Mouse (Mus musculus) lung, embryonic 16.5 days (tissue): ENCODE data around the gene Ccl9. TPM values are rescaled to one million over a fixed set of nuclear protein-coding genes. Genes with fewer than 3 reads are reported as not detected.

Source experiments
- ATAC-seq: fragments of 200-750 bp; cut with Nextera tagmentation; 2 replicates; pipeline ENCODE4 v1.8.0; 2017; ENCODE audit warnings: low read depth, mild to moderate bottlenecking, moderate library complexity
- H3K27ac ChIP-seq: fragments of 300-500 bp; sonication (generic); 2 replicates; pipeline ENCODE4 v1.5.1; 2014; ENCODE audit warnings: mild to moderate bottlenecking, control low read depth, low read length
- H3K27me3 ChIP-seq: fragments of 300-500 bp; sonication (generic); 2 replicates; pipeline ENCODE4 v1.6.1; 2014; ENCODE audit warnings: low read depth, low read length, mixed read lengths; ENCODE audit not compliant: control insufficient read depth, insufficient read depth
- H3K36me3 ChIP-seq: fragments of 300-500 bp; sonication (generic); 2 replicates; pipeline ENCODE4 v1.6.1; 2014; ENCODE audit warnings: low read length; ENCODE audit not compliant: control insufficient read depth, insufficient read depth
- H3K4me1 ChIP-seq: fragments of 300-500 bp; sonication (generic); replicated peaks from 2 replicates; pipeline ENCODE4 v1.6.1; 2014; ENCODE audit warnings: low read length, mixed read lengths; ENCODE audit not compliant: control insufficient read depth, insufficient read depth
- H3K4me2 ChIP-seq: fragments of 300-500 bp; sonication (generic); 2 replicates; pipeline ENCODE4 v1.6.1; 2014; ENCODE audit warnings: low read depth, low read length, control low read depth
- H3K4me3 ChIP-seq: fragments of 300-500 bp; sonication (generic); 2 replicates; pipeline ENCODE4 v1.5.1; 2014; ENCODE audit warnings: mild to moderate bottlenecking, low read length, control low read depth
- H3K9ac ChIP-seq: fragments of 300-500 bp; sonication (generic); 2 replicates; pipeline ENCODE4 v1.6.1; 2014; ENCODE audit warnings: low read length, control low read depth
- H3K9me3 ChIP-seq: fragments of 300-500 bp; sonication (generic); 2 replicates; pipeline ENCODE4 v1.6.1; 2016; ENCODE audit warnings: low read length; ENCODE audit not compliant: control insufficient read depth
- WGBS: fragments of 180-500 bp; shearing (Covaris S2); extraction: QIAGEN DNeasy Blood & Tissue Kit; methylation state at CpG from one replicate; pipeline ENCODE4 v1.1.7; 2014; 5-methylcytosine and 5-hydroxymethylcytosine counted together
- polyA plus RNA-seq: library from polyadenylated mRNA; unstranded; fragments of >200 nt; fragmentation: Nextera tagmentation; extraction: Ambion mirVana; gene quantifications from 2 replicates; pipeline ENCODE4 v1.2.1, GENCODE M21; 2015

The Ccl9 gene
- polyA plus RNA-seq, 1 experiment from 2014 or later: 5.1 TPM

DNA sequence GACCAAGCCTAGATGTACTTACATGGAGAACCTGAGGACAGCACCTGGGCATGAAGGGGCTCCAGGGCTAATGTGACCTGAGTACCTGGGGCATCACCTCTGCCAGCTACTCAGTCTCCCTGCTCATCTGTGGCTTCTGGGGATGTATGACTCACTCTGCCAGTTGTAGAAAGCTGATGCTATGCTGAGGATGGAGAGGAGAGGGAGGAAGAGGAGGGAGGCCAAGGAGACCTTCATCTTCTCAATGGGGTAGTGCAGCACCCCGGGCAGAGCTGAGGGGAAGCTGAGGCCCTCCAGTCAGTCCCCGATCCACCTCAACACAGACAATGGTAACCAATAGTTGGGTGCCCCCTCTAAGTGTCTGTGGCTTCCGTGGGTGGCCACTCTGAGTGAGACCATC, 9.7 kb downstream of the Ccl9 start:
- no peak overlapping the region for H3K4me3 ChIP-seq
- H3K9me3 ChIP-seq: no peaks in the 10 kb centered on the region
- no peak overlapping the region for H3K27ac ChIP-seq
- H3K27me3 ChIP-seq: no peaks in the 10 kb centered on the region
- H3K36me3 ChIP-seq: no peaks in the 10 kb centered on the region
- no peak overlapping the region for H3K4me2 ChIP-seq
- 87% methylated on average over 3 of the region's 3 CpGs for WGBS
- no peak for ATAC-seq
- H3K4me1 ChIP-seq: no peaks in the 10 kb centered on the region
- H3K9ac ChIP-seq: no peak overlapping the region

DNA sequence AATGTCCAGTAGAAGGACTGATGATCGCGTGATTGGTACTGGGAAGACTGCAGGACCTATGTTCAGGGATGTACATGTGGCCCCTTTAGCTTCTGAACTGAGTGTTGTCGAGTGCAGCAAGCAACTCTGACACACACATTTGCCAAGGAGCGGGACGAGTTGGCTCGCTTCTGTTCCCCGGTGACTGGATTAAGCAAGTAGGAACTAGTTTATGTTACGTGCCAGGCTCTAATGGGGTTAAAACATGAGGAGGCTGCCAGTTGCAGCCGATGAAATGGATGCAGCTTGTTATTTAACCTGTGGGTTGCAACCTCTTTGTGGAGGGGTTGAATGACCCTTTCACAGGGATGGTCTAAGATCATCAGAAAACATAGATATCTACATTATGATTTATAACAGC, 10.4 kb downstream of the Ccl9 start:
- no peak overlapping the region for H3K27ac ChIP-seq
- no peaks in the 10 kb centered on the region for H3K36me3 ChIP-seq
- no peak overlapping the region for H3K9ac ChIP-seq
- H3K4me3 ChIP-seq: no peak overlapping the region
- no peaks in the 10 kb centered on the region for H3K9me3 ChIP-seq
- no peaks in the 10 kb centered on the region for H3K4me1 ChIP-seq
- ATAC-seq: no peak
- no peak overlapping the region for H3K4me2 ChIP-seq
- WGBS: 88% methylated on average over 9 of the region's 9 CpGs
- no peaks in the 10 kb centered on the region for H3K27me3 ChIP-seq

- Histone ChIP-seq H3K27ac (no peak overlapping the region), H3K4me2 (no peak overlapping the region), H3K9ac (no peak overlapping the region), H3K4me1 (no peaks in the 10 kb centered on the region), H3K27me3 (no peaks in the 10 kb centered on the region), H3K36me3 (no peaks in the 10 kb centered on the region), H3K4me3 (no peak overlapping the region), H3K9me3 (no peaks in the 10 kb centered on the region)
- WGBS: 66% methylated on average over 7 of the region's 7 CpGs
- ATAC-seq: no peak
Observed at GRCm38 (mm10) chr11:83567311-83567710, 11.1 kb downstream of the Ccl9 start.

DNA sequence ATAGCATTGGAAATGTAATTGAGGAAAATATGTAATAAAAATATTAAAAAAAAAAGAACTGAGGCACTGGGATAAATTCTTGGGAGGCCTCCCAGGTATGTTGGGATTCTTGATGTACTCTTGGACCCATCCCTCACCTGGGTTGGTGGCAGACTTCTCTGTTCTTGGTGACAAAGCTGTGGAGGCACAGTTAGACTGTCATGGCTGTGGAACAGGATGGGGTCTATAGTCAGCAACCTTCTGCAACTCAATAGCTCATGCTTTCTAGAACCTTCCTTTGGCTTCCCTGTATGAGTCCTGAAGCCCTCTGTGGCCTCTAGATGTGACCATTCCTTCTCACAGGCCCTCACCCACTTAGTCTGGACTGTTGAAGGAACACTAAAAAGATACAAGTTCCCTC, 11.8 kb downstream of the Ccl9 start:
- H3K9me3 ChIP-seq: no peaks in the 10 kb centered on the region
- H3K9ac ChIP-seq: no peak overlapping the region
- H3K27me3 ChIP-seq: no peaks in the 10 kb centered on the region
- H3K4me2 ChIP-seq: no peak overlapping the region
- H3K36me3 ChIP-seq: no peaks in the 10 kb centered on the region
- no peak overlapping the region for H3K27ac ChIP-seq
- no peaks in the 10 kb centered on the region for H3K4me1 ChIP-seq
- H3K4me3 ChIP-seq: no peak overlapping the region
- no peak for ATAC-seq

DNA sequence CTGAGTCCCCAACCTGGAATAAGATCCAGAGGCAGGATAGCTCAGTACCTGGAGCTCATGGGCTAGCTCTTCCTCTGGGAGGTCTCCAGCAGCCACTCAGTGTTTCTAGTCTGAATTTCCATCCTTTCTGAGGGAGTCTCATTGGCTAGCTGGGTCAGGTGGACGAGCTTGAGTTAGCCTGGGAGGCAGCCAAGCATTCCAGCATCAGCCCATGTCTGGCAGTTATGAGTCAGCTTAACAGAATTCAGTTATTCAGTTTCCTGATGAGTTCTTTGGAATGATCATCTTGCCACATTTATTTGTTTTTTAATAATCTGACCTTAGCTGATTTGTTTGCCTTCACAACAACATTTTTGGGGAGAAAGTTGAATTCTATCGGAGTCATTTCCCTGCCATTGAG, 14.7 kb downstream of the Ccl9 start:
- Histone ChIP-seq H3K4me2 (no peak overlapping the region), H3K27me3 (no peaks in the 10 kb centered on the region), H3K36me3 (no peaks in the 10 kb centered on the region), H3K4me3 (no peak overlapping the region), H3K27ac (no peak overlapping the region), H3K9me3 (no peaks in the 10 kb centered on the region), H3K9ac (no peak overlapping the region), H3K4me1 (no peaks in the 10 kb centered on the region)
- no peak for ATAC-seq
- 50% methylated on average over 2 of the region's 2 CpGs for WGBS

GRCm38 (mm10) chr11:83562311-83562887, 16.0 kb downstream of the Ccl9 start:
- H3K4me3 ChIP-seq: no peak overlapping the region
- H3K27me3 ChIP-seq: no peaks in the 10 kb centered on the region
- no peaks in the 10 kb centered on the region for H3K9me3 ChIP-seq
- 60% methylated on average over 6 of the region's 6 CpGs for WGBS
- no peak overlapping the region for H3K27ac ChIP-seq
- ATAC-seq: no peak
- no peaks in the 10 kb centered on the region for H3K4me1 ChIP-seq
- H3K36me3 ChIP-seq: no peaks in the 10 kb centered on the region
- no peak overlapping the region for H3K4me2 ChIP-seq
- H3K9ac ChIP-seq: no peak overlapping the region

- Histone ChIP-seq H3K9ac (no peak overlapping the region), H3K4me2 (no peak overlapping the region), H3K27me3 (no peaks in the 10 kb centered on the region), H3K4me1 (no peaks in the 10 kb centered on the region), H3K4me3 (no peak overlapping the region), H3K9me3 (no peaks in the 10 kb centered on the region), H3K36me3 (no peaks in the 10 kb centered on the region), H3K27ac (no peak overlapping the region)
- WGBS: 73% methylated on average over 6 of the region's 6 CpGs
- no peak for ATAC-seq
Observed at GRCm38 (mm10) chr11:83560405-83560804, 18.0 kb downstream of the Ccl9 start.

- no peak overlapping the region for H3K4me2 ChIP-seq
- H3K9ac ChIP-seq: no peak overlapping the region
- H3K27me3 ChIP-seq: no peaks in the 10 kb centered on the region
- ATAC-seq: peak; percentile 15
- no peaks in the 10 kb centered on the region for H3K4me1 ChIP-seq
- H3K27ac ChIP-seq: no peak overlapping the region
- H3K36me3 ChIP-seq: no peaks in the 10 kb centered on the region
- no peaks in the 10 kb centered on the region for H3K9me3 ChIP-seq
- H3K4me3 ChIP-seq: no peak overlapping the region
- WGBS: 54% methylated on average over 10 of the region's 10 CpGs
Observed at GRCm38 (mm10) chr11:83557074-83557473, 21.4 kb downstream of the Ccl9 start.

DNA sequence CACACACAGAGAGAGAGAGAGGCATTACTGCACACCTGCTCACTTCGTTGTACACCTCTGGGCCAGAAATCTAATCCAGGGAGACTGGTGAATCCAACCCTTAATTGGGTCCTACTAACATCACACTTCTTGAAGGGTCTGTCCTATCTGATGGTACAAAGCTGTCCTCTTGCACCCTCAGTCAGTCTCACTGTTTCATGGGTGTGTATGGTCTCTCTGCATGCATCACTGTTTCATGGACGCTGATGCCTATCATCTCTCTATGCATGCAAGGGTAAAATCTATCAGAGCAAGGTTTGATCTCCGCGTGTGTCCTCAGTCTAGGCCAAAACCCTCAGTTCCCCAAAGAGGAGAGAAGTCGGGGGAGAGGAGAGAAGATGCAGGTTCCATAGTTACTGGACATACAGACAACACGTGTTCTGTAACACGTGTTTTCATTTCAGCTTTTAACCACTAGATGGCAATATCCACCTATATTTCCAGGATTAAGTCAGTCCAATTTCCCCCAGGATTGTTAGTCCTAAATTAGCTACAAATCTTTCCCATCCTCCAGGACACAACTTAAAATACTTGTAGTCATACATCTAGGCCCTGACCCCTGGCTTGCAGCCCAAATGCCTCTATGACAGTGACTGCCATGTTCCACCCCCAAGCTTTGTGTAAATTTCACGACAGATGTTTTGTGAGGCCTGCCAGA, 22.2 kb downstream of the Ccl9 start:
- Histone ChIP-seq H3K4me3 (no peak overlapping the region), H3K4me2 (no peak overlapping the region), H3K9me3 (no peaks in the 10 kb centered on the region), H3K4me1 (no peaks in the 10 kb centered on the region), H3K27ac (no peak overlapping the region), H3K9ac (no peak overlapping the region), H3K36me3 (no peaks in the 10 kb centered on the region), H3K27me3 (no peaks in the 10 kb centered on the region)
- 23% methylated on average over 8 of the region's 8 CpGs for WGBS
- peak; percentile 94 for ATAC-seq
